Mouse (Mus musculus): Measurements from ENCODE around the gene Tubb1.

Tubb1 gene

DNA sequence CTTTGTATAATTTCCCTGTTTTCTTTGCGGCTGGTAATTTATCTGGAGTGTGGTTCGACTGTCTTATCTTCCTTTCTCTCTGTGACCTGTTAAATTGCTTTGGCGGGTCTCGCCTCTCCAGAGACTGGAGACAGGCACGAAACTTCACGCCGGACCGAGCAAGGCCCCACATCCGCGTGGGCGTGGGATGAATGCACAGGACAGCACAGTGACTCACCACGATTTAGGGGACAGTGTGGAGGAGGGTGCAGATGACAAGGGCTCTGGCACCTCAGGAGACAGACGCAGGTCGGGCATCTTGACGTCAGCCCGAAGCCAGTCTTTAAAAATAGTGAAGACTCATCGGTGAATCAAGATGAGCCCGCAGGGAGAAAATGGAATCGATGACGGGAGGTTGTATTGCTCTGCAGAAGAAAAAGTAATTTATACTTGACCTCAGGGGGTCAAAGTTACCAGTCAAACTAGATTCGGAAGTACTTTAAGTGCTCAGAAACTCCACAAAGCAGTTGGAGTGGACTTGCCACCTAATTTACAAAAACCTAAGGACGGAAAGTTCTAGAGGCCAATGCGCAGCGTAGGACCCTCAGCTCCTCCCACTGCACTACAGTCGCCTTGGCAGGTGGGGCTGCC is 52.5 kb downstream of the Tubb1 start:
- DNase-seq (ENCODE audit: low spot score in 2 of 2) = no peak
